Mouse (Mus musculus) midbrain, embryonic 16.5 days (tissue): ENCODE data around the gene Ifne. TPM values are rescaled to one million over a fixed set of nuclear protein-coding genes. Genes with fewer than 3 reads are reported as not detected.

Experiments
- ATAC-seq: fragments of 200-750 bp; cut with Nextera tagmentation; 2 replicates; pipeline ENCODE4 v1.8.0; 2017; ENCODE audit warnings: moderate TSS enrichment
- H3K27ac ChIP-seq: fragments of 300-500 bp; sonication (generic); 2 replicates; pipeline ENCODE4 v1.5.1; 2014; ENCODE audit warnings: mild to moderate bottlenecking, low read length, mixed read lengths
- H3K27me3 ChIP-seq: fragments of 300-500 bp; sonication (generic); 2 replicates; pipeline ENCODE4 v1.6.1; 2014; ENCODE audit warnings: low read depth, low read length, mixed read lengths; ENCODE audit not compliant: control insufficient read depth, insufficient read depth
- H3K36me3 ChIP-seq: fragments of 300-500 bp; sonication (generic); 2 replicates; pipeline ENCODE4 v1.6.1; 2014; ENCODE audit warnings: mild to moderate bottlenecking, low read length, moderate library complexity, mixed read lengths; ENCODE audit not compliant: control insufficient read depth, insufficient read depth
- H3K4me1 ChIP-seq: fragments of 300-500 bp; sonication (generic); 2 replicates; pipeline ENCODE4 v1.6.1; 2014; ENCODE audit warnings: mild to moderate bottlenecking, low read length, mixed read lengths; ENCODE audit not compliant: control insufficient read depth, insufficient read depth
- H3K4me2 ChIP-seq: fragments of 300-500 bp; sonication (generic); 2 replicates; pipeline ENCODE4 v1.6.1; 2014; ENCODE audit warnings: mild to moderate bottlenecking, low read length, mixed read lengths
- H3K4me3 ChIP-seq: fragments of 300-500 bp; sonication (generic); 2 replicates; pipeline ENCODE4 v1.5.1; 2014; ENCODE audit warnings: low read depth, mild to moderate bottlenecking, low read length, moderate library complexity, mixed read lengths
- H3K9ac ChIP-seq: fragments of 300-500 bp; sonication (generic); 2 replicates; pipeline ENCODE4 v1.6.1; 2014; ENCODE audit warnings: low read depth, low read length, mixed read lengths
- H3K9me3 ChIP-seq: fragments of 300-500 bp; sonication (generic); replicated peaks from 2 replicates; pipeline ENCODE4 v1.6.1; 2014; ENCODE audit warnings: mild to moderate bottlenecking, low read length, mixed read lengths; ENCODE audit not compliant: control insufficient read depth, poor library complexity, severe bottlenecking
- WGBS: fragments of 180-500 bp; shearing (Covaris S2); extraction: QIAGEN DNeasy Blood & Tissue Kit; methylation state at CpG from one replicate; pipeline ENCODE4 v1.1.7; 2014; 5-methylcytosine and 5-hydroxymethylcytosine counted together
- polyA plus RNA-seq: library from polyadenylated mRNA; unstranded; fragments of >200 nt; fragmentation: Nextera tagmentation; extraction: Ambion mirVana; gene quantifications from 2 replicates; pipeline ENCODE4 v1.2.1, GENCODE M21; 2015

The Ifne gene
- not detected in 2 replicates for polyA plus RNA-seq

- 90% methylated on average over 8 of the region's 8 CpGs for WGBS
- no peak for ATAC-seq
- Histone ChIP-seq H3K9ac (no peak within 1 kb of the TSS), H3K4me2 (no peak within 1 kb of the TSS), H3K4me1 (no peaks in the 10 kb centered on the region), H3K4me3 (no peak within 1 kb of the TSS), H3K9me3 (no peaks in the 10 kb centered on the region), H3K27me3 (no peaks in the 10 kb centered on the region), H3K27ac (no peak within 1 kb of the TSS), H3K36me3 (no peaks in the 10 kb centered on the region)
Observed at GRCm38 (mm10) chr4:88880101-88880500, at the start of gene Ifne. TSS of gene Ifne (minus strand) at chr4:88880201.

GRCm38 (mm10) chr4:88928341-88929102 lies 48.5 kb upstream of the Ifne start:
- no peak for ATAC-seq
- Histone ChIP-seq H3K36me3 (no peaks in the 10 kb centered on the region), H3K27me3 (no peaks in the 10 kb centered on the region), H3K9ac (no peak overlapping the region), H3K27ac (no peak overlapping the region), H3K4me3 (no peak overlapping the region), H3K4me2 (no peak overlapping the region), H3K9me3 (no peaks in the 10 kb centered on the region), H3K4me1 (no peaks in the 10 kb centered on the region)
- WGBS: 90% methylated on average over 4 of the region's 4 CpGs

- WGBS: 92% methylated on average over 2 of the region's 2 CpGs
- no peak for ATAC-seq
Observed at GRCm38 (mm10) chr4:88927850-88928249, 47.8 kb upstream of the Ifne start.

GRCm38 (mm10) chr4:88926637-88927036 lies 46.6 kb upstream of the Ifne start:
- no peaks in the 10 kb centered on the region for H3K36me3 ChIP-seq
- ATAC-seq: no peak
- 71% methylated on average over 1 of the region's 1 CpGs for WGBS
- H3K4me3 ChIP-seq: no peak overlapping the region
- no peaks in the 10 kb centered on the region for H3K4me1 ChIP-seq
- H3K9ac ChIP-seq: no peak overlapping the region
- H3K27ac ChIP-seq: no peak overlapping the region
- no peaks in the 10 kb centered on the region for H3K9me3 ChIP-seq
- H3K4me2 ChIP-seq: no peak overlapping the region
- no peaks in the 10 kb centered on the region for H3K27me3 ChIP-seq

More at GRCm38 (mm10) chr4:88927850-88928249, 47.8 kb upstream of the Ifne start:
- no peak overlapping the region for H3K4me3 ChIP-seq
- no peaks in the 10 kb centered on the region for H3K4me1 ChIP-seq
- H3K36me3 ChIP-seq: no peaks in the 10 kb centered on the region
- H3K27me3 ChIP-seq: no peaks in the 10 kb centered on the region
- no peak overlapping the region for H3K4me2 ChIP-seq
- H3K9me3 ChIP-seq: no peaks in the 10 kb centered on the region
- no peak overlapping the region for H3K27ac ChIP-seq
- H3K9ac ChIP-seq: no peak overlapping the region

DNA sequence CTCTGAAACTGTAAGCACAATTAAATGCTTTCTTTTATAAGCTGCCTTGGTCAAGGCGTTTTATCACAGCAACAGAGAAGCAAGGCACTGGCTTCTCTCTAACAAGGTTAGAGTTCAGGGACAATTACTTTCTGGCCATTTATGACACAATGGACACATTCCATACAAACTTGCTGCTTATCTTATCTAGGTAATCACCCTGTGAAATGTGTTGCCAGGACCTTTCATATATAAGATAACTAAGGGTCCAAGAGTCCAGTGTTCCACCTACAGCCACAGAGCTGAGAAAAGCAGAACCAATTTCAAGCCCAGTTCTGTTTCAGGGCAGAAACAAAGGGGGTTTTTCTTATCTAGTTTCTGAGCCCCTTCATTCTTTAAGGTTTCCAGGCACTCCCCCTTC lies 46.1 kb upstream of the Ifne start:
- ATAC-seq: no peak
- H3K4me1 ChIP-seq: no peaks in the 10 kb centered on the region
- no peak overlapping the region for H3K9ac ChIP-seq
- 86% methylated on average over 1 of the region's 1 CpGs for WGBS
- no peak overlapping the region for H3K4me2 ChIP-seq
- H3K27me3 ChIP-seq: no peaks in the 10 kb centered on the region
- H3K27ac ChIP-seq: no peak overlapping the region
- no peaks in the 10 kb centered on the region for H3K36me3 ChIP-seq
- H3K9me3 ChIP-seq: no peaks in the 10 kb centered on the region
- no peak overlapping the region for H3K4me3 ChIP-seq

DNA sequence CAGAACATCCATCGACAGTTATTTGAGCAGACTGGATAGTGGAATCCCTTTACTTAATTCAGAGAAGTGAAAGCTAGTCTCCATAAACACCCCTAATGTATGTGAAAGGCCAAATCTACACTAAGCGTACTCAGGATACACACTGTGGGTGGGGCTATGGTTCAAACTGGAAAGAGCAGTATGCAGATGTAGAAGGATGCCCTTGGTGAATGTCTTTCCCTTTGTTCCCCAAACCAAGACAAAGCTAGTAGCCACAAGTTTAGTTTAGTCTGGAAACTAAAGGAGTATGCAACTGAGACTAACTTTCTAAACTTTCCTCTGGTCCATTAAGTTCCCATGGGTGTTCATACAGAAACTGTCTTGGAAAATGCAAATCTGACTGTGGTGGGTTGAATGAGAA lies 45.5 kb upstream of the Ifne start:
- no peak overlapping the region for H3K27ac ChIP-seq
- no peaks in the 10 kb centered on the region for H3K36me3 ChIP-seq
- 97% methylated on average over 2 of the region's 2 CpGs for WGBS
- no peaks in the 10 kb centered on the region for H3K27me3 ChIP-seq
- H3K4me3 ChIP-seq: no peak overlapping the region
- ATAC-seq: no peak
- H3K9ac ChIP-seq: no peak overlapping the region
- H3K4me2 ChIP-seq: no peak overlapping the region
- no peaks in the 10 kb centered on the region for H3K4me1 ChIP-seq
- H3K9me3 ChIP-seq: no peaks in the 10 kb centered on the region

DNA sequence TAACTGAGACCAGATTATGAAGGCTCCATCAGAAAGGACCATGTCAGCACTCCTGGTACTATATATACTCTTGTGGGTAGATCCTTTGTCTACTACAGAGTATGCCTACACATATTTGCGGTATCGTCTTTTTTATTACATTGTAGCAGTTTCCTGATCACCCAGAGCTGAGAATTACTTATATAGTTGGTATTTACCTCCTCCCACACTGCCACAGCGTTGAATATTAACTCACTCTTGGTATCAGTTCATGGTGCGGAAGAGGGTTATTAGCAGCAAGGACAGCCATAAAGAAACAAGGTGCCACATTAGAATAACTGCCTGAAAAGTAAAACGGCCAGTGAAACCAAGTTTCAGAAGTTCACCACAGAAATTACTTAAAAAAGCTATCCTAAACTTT lies 41.3 kb upstream of the Ifne start:
- Histone ChIP-seq H3K27ac (no peak overlapping the region), H3K9me3 (no peaks in the 10 kb centered on the region), H3K4me2 (no peak overlapping the region), H3K9ac (no peak overlapping the region), H3K27me3 (no peaks in the 10 kb centered on the region), H3K36me3 (no peaks in the 10 kb centered on the region), H3K4me1 (no peaks in the 10 kb centered on the region), H3K4me3 (no peak overlapping the region)
- no peak for ATAC-seq
- 92% methylated on average over 5 of the region's 5 CpGs for WGBS

GRCm38 (mm10) chr4:88917770-88918460 lies 37.9 kb upstream of the Ifne start:
- Histone ChIP-seq H3K27ac (no peak overlapping the region), H3K9me3 (no peaks in the 10 kb centered on the region), H3K27me3 (no peaks in the 10 kb centered on the region), H3K36me3 (no peaks in the 10 kb centered on the region), H3K9ac (no peak overlapping the region), H3K4me3 (no peak overlapping the region), H3K4me1 (no peaks in the 10 kb centered on the region), H3K4me2 (no peak overlapping the region)
- ATAC-seq: no peak
- WGBS: 93% methylated on average over 5 of the region's 5 CpGs

- no peaks in the 10 kb centered on the region for H3K9me3 ChIP-seq
- H3K9ac ChIP-seq: no peak overlapping the region
- H3K4me2 ChIP-seq: no peak overlapping the region
- no peak for ATAC-seq
- no peak overlapping the region for H3K4me3 ChIP-seq
- WGBS: 89% methylated on average over 4 of the region's 4 CpGs
- H3K4me1 ChIP-seq: no peaks in the 10 kb centered on the region
- no peaks in the 10 kb centered on the region for H3K27me3 ChIP-seq
- H3K36me3 ChIP-seq: no peaks in the 10 kb centered on the region
- no peak overlapping the region for H3K27ac ChIP-seq
Observed at GRCm38 (mm10) chr4:88916306-88916705, 36.3 kb upstream of the Ifne start.
